18 mouse cellular contexts compared by ENCODE assay signal in genomic region chr9:60993661-60994060, GRCm38 (mm10).
DNase-seq lines count a peak whose midpoint lies in the region; ATAC-seq lines count a peak whose summit lies in the region.
"Had no signal": no experiment of that assay in that cellular context is flagged by ENCODE, and none has a peak within 500 bp of the region (broad histone marks: within the 10 kb centered on the region; RNA-seq: fewer than 3 reads in every experiment).

No protein-coding gene starts in this region.

- peak; percentile 57 for DNase-seq in adrenal gland, adult 2 months
- DNase-seq in adrenal gland, adult 18-20 months (ENCODE audit: low spot score in 2 of 2) = no peak
- DNase-seq in limb, embryonic 10.5 days (ENCODE audit: low spot score) = no peak
- peak; percentile 33 for DNase-seq in R1 (ENCODE audit: low read depth, low spot score)
- DNase-seq in urinary bladder, postnatal 4 days (ENCODE audit: low spot score in 2 of 2) = no peak
- DNase-seq in right cerebral cortex, postnatal 4 days = no peak
- DNase-seq: cerebellum, adult 2 months; cerebellum, postnatal 25 days; gastrocnemius, postnatal 14 days had no signal

- peak overlapping the region; percentile 74 for H3K27ac ChIP-seq in limb, embryonic 12.5 days
- H3K27ac ChIP-seq in limb, embryonic 10.5 days = no peak overlapping the region
- H3K27ac ChIP-seq: embryonic facial prominence, embryonic 12.5 days; forebrain, embryonic 12.5 days; hindbrain, embryonic 10.5 days; hindbrain, embryonic 14.5 days; intestine, embryonic 15.5 days had no signal

- H3K36me3 ChIP-seq in limb, embryonic 12.5 days = no peaks in the 10 kb centered on the region
- no peaks in the 10 kb centered on the region for H3K36me3 ChIP-seq in limb, embryonic 10.5 days
- H3K36me3 ChIP-seq: embryonic facial prominence, embryonic 12.5 days; forebrain, embryonic 12.5 days; heart, embryonic 12.5 days; hindbrain, embryonic 10.5 days; intestine, embryonic 15.5 days had no signal

- no peak for ATAC-seq in limb, embryonic 12.5 days (ENCODE audit: insufficient number of reproducible peaks, insufficient read depth, low FRiP score, low TSS enrichment, low read depth)
- ATAC-seq: forebrain, embryonic 16.5 days; intestine, embryonic 15.5 days; Patski had no signal

- WGBS in limb, embryonic 12.5 days = 86% methylated on average over 8 of the region's 8 CpGs
- WGBS in limb, embryonic 10.5 days = 86% methylated on average over 8 of the region's 8 CpGs

- no peak overlapping the region for H3K4me3 ChIP-seq in limb, embryonic 12.5 days (replicated peaks)
- no peak overlapping the region for H3K4me3 ChIP-seq in limb, embryonic 10.5 days
- H3K4me3 ChIP-seq: embryonic facial prominence, embryonic 12.5 days; forebrain, embryonic 12.5 days; heart, embryonic 12.5 days; hindbrain, embryonic 10.5 days; intestine, embryonic 15.5 days had no signal

- peaks cover 24% of the 10 kb centered on the region for H3K4me1 ChIP-seq in limb, embryonic 12.5 days (replicated peaks)
- peaks cover 17% of the 10 kb centered on the region for H3K4me1 ChIP-seq in limb, embryonic 10.5 days

- no peak overlapping the region for H3K9ac ChIP-seq in limb, embryonic 12.5 days (replicated peaks)
- H3K9ac ChIP-seq: embryonic facial prominence, embryonic 12.5 days; forebrain, embryonic 12.5 days; heart, embryonic 12.5 days; hindbrain, embryonic 14.5 days; intestine, embryonic 15.5 days had no signal

- H3K4me2 ChIP-seq in limb, embryonic 12.5 days = no peak overlapping the region
- H3K4me2 ChIP-seq: embryonic facial prominence, embryonic 12.5 days; forebrain, embryonic 12.5 days; heart, embryonic 12.5 days; hindbrain, embryonic 14.5 days; intestine, embryonic 15.5 days had no signal

- no peaks in the 10 kb centered on the region for H3K9me3 ChIP-seq in limb, embryonic 12.5 days
- H3K9me3 ChIP-seq in limb, embryonic 10.5 days (replicated peaks) = no peaks in the 10 kb centered on the region
- H3K9me3 ChIP-seq: embryonic facial prominence, embryonic 12.5 days; forebrain, embryonic 12.5 days; heart, embryonic 12.5 days; hindbrain, embryonic 10.5 days; intestine, embryonic 15.5 days had no signal

- peaks cover 7% of the 10 kb centered on the region for H3K27me3 ChIP-seq in limb, embryonic 12.5 days
- peaks cover 42% of the 10 kb centered on the region for H3K27me3 ChIP-seq in limb, embryonic 10.5 days (ENCODE audit: low read depth, poor library complexity, severe bottlenecking)
- H3K27me3 ChIP-seq: embryonic facial prominence, embryonic 12.5 days; intestine, embryonic 15.5 days; Patski had no signal

Comparison
In these comparisons a context has a peak if more than half of its experiments do, and no peak if none do; other contexts are left out.
1. DNase-seq: peak in adrenal gland, adult 2 months (single experiment) and R1 (single experiment); none in adrenal gland, adult 18-20 months (0 of 2), limb, embryonic 10.5 days (single experiment), urinary bladder, postnatal 4 days (0 of 2) and right cerebral cortex, postnatal 4 days (single experiment).